Mouse (Mus musculus): Measurements from ENCODE around the gene Fev. TPM values are rescaled to one million over a fixed set of nuclear protein-coding genes. Genes with fewer than 3 reads are reported as not detected.

Fev gene
- polyA plus RNA-seq, 1 experiment from 2014 or later = 0.44 TPM

GRCm38 (mm10) chr1:74850251-74850650 is 35.0 kb downstream of the Fev start:
- H3K36me3 ChIP-seq (ENCODE audit: control insufficient read depth, insufficient read depth, low read length) = no peaks in the 10 kb centered on the region
- H3K9ac ChIP-seq (ENCODE audit: low read length) = no peak overlapping the region
- H3K4me2 ChIP-seq (ENCODE audit: low read depth, low read length) = no peak overlapping the region
- ATAC-seq (ENCODE audit: insufficient read depth, low FRiP score) = no peak
- H3K4me3 ChIP-seq (replicated peaks; ENCODE audit: low read length) = no peak overlapping the region
- H3K27me3 ChIP-seq (ENCODE audit: control insufficient read depth, insufficient read depth, low read length) = peaks cover 41% of the 10 kb centered on the region
- no peak overlapping the region for H3K27ac ChIP-seq (ENCODE audit: low read length)
- H3K9me3 ChIP-seq (replicated peaks; ENCODE audit: control insufficient read depth, low read length) = no peaks in the 10 kb centered on the region
- peaks cover 3% of the 10 kb centered on the region for H3K4me1 ChIP-seq (ENCODE audit: control insufficient read depth, insufficient read depth, low read length)
- 15% methylated on average over 6 of the region's 6 CpGs for WGBS

GRCm38 (mm10) chr1:74848946-74849345 is 36.3 kb downstream of the Fev start:
- 61% methylated on average over 5 of the region's 5 CpGs for WGBS
- Histone ChIP-seq H3K27ac (ENCODE audit: low read length) (no peak overlapping the region), H3K4me1 (ENCODE audit: control insufficient read depth, insufficient read depth, low read length) (no peaks in the 10 kb centered on the region), H3K27me3 (ENCODE audit: control insufficient read depth, insufficient read depth, low read length) (peaks cover 33% of the 10 kb centered on the region), H3K36me3 (ENCODE audit: control insufficient read depth, insufficient read depth, low read length) (no peaks in the 10 kb centered on the region), H3K9ac (ENCODE audit: low read length) (no peak overlapping the region), H3K4me2 (ENCODE audit: low read depth, low read length) (no peak overlapping the region), H3K4me3 (replicated peaks; ENCODE audit: low read length) (no peak overlapping the region), H3K9me3 (replicated peaks; ENCODE audit: control insufficient read depth, low read length) (no peaks in the 10 kb centered on the region)
- no peak for ATAC-seq (ENCODE audit: insufficient read depth, low FRiP score)

- Histone ChIP-seq H3K27me3 (ENCODE audit: control insufficient read depth, insufficient read depth, low read length) (peaks cover 15% of the 10 kb centered on the region), H3K9ac (ENCODE audit: low read length) (no peak overlapping the region), H3K4me2 (ENCODE audit: low read depth, low read length) (no peak overlapping the region), H3K9me3 (replicated peaks; ENCODE audit: control insufficient read depth, low read length) (no peaks in the 10 kb centered on the region), H3K36me3 (ENCODE audit: control insufficient read depth, insufficient read depth, low read length) (no peaks in the 10 kb centered on the region), H3K4me1 (ENCODE audit: control insufficient read depth, insufficient read depth, low read length) (no peaks in the 10 kb centered on the region), H3K27ac (ENCODE audit: low read length) (no peak overlapping the region), H3K4me3 (replicated peaks; ENCODE audit: low read length) (no peak overlapping the region)
- no peak for ATAC-seq (ENCODE audit: insufficient read depth, low FRiP score)
- WGBS = 37% methylated on average over 9 of the region's 9 CpGs
Observed at GRCm38 (mm10) chr1:74846341-74846740, 38.9 kb downstream of the Fev start.

GRCm38 (mm10) chr1:74843090-74843489 is 42.1 kb downstream of the Fev start:
- no peak overlapping the region for H3K27ac ChIP-seq (ENCODE audit: low read length)
- no peak overlapping the region for H3K9ac ChIP-seq (ENCODE audit: low read length)
- no peaks in the 10 kb centered on the region for H3K4me1 ChIP-seq (ENCODE audit: control insufficient read depth, insufficient read depth, low read length)
- H3K4me2 ChIP-seq (ENCODE audit: low read depth, low read length) = no peak overlapping the region
- no peaks in the 10 kb centered on the region for H3K36me3 ChIP-seq (ENCODE audit: control insufficient read depth, insufficient read depth, low read length)
- no peak for ATAC-seq (ENCODE audit: insufficient read depth, low FRiP score)
- no peak overlapping the region for H3K4me3 ChIP-seq (replicated peaks; ENCODE audit: low read length)
- H3K27me3 ChIP-seq (ENCODE audit: control insufficient read depth, insufficient read depth, low read length) = peaks cover 3% of the 10 kb centered on the region; the same call in 1 of the 2 replicates
- WGBS = 73% methylated on average over 5 of the region's 5 CpGs
- H3K9me3 ChIP-seq (replicated peaks; ENCODE audit: control insufficient read depth, low read length) = no peaks in the 10 kb centered on the region

GRCm38 (mm10) chr1:74833255-74833654 is 52.0 kb downstream of the Fev start:
- no peaks in the 10 kb centered on the region for H3K4me1 ChIP-seq (ENCODE audit: control insufficient read depth, insufficient read depth, low read length)
- no peak overlapping the region for H3K27ac ChIP-seq (ENCODE audit: low read length)
- no peak overlapping the region for H3K4me2 ChIP-seq (ENCODE audit: low read depth, low read length)
- no peaks in the 10 kb centered on the region; the same call in 1 of the 2 replicates for H3K27me3 ChIP-seq (ENCODE audit: control insufficient read depth, insufficient read depth, low read length)
- ATAC-seq (ENCODE audit: insufficient read depth, low FRiP score) = no peak
- WGBS = 80% methylated on average over 3 of the region's 3 CpGs
- H3K9me3 ChIP-seq (replicated peaks; ENCODE audit: control insufficient read depth, low read length) = no peaks in the 10 kb centered on the region
- H3K4me3 ChIP-seq (replicated peaks; ENCODE audit: low read length) = no peak overlapping the region
- no peaks in the 10 kb centered on the region for H3K36me3 ChIP-seq (ENCODE audit: control insufficient read depth, insufficient read depth, low read length)
- H3K9ac ChIP-seq (ENCODE audit: low read length) = no peak overlapping the region

MicroRNAs within 50 kb of the gene (microRNA counts, 519-probe panel; counts per million panel counts)
- microRNA mmu-miR-375 = 3,804 counts per million, percentile 89 among the panel's probes with 10 or more counts

Small RNAs within 50 kb of the gene (microRNA-seq; reads per million reads assigned to microRNA genes)
- 15,798 reads per million, percentile 96 among the genes with 10 or more reads in this experiment for gene Mir375

Other genes with a start within 250 kb of the Fev start
- 11.4 and 14.4 TPM in 2 replicates for gene Ttll4, start 223.7 kb downstream of the Fev start, polyA plus RNA-seq (2015; fragmentation: Nextera tagmentation; extraction: Ambion mirVana)
- 10.4 and 11.3 TPM in 2 replicates for gene Cyp27a1, start 171.8 kb downstream of the Fev start, polyA plus RNA-seq (2015; fragmentation: Nextera tagmentation; extraction: Ambion mirVana)
- gene Prkag3, start 136.2 kb downstream of the Fev start, polyA plus RNA-seq (2015; fragmentation: Nextera tagmentation; extraction: Ambion mirVana) = 0.31 and 1.8 TPM in 2 replicates
- 2.4 and 2.8 TPM in 2 replicates for gene Wnt6, start 113.5 kb downstream of the Fev start, polyA plus RNA-seq (2015; fragmentation: Nextera tagmentation; extraction: Ambion mirVana)
- 2.9 and 3.2 TPM in 2 replicates for gene Wnt10a, start 93.9 kb downstream of the Fev start, polyA plus RNA-seq (2015; fragmentation: Nextera tagmentation; extraction: Ambion mirVana)
- 0.06 and 0.20 TPM in 2 replicates for gene Cdk5r2, start 30.5 kb downstream of the Fev start, polyA plus RNA-seq (2015; fragmentation: Nextera tagmentation; extraction: Ambion mirVana)
- gene Cryba2, start 7.7 kb upstream of the Fev start, polyA plus RNA-seq (2015; fragmentation: Nextera tagmentation; extraction: Ambion mirVana) = 1.4 and 1.9 TPM in 2 replicates
- gene Cfap65, start 50.2 kb upstream of the Fev start, polyA plus RNA-seq (2015; fragmentation: Nextera tagmentation; extraction: Ambion mirVana) = 0.05 and 0.07 TPM in 2 replicates
- 19.0 and 22.0 TPM in 2 replicates for gene Ihh, start 66.3 kb upstream of the Fev start, polyA plus RNA-seq (2015; fragmentation: Nextera tagmentation; extraction: Ambion mirVana)
- 7.6 TPM in 2 replicates for gene Nhej1, start 239.8 kb upstream of the Fev start, polyA plus RNA-seq (2015; fragmentation: Nextera tagmentation; extraction: Ambion mirVana)
- 0.85 and 1.3 TPM in 2 replicates for gene Slc23a3, start 248.5 kb upstream of the Fev start, polyA plus RNA-seq (2015; fragmentation: Nextera tagmentation; extraction: Ambion mirVana)

Measured in stomach, embryonic 16.5 days (tissue).